Mouse (Mus musculus): ENCODE results near the gene Abcg5. TPM values are rescaled to one million over a fixed set of nuclear protein-coding genes. Genes with fewer than 3 reads are reported as not detected.
A peak's percentile ranks its signal among the peaks of the same experiment; 100 is the strongest.

Abcg5 gene
- polyA plus RNA-seq, 1 experiment = not detected

- no peak for TF ChIP-seq CTCF (IDR thresholded peaks at IDR 0.05; ENCODE audit: low read depth, low read length)
- no peak for TF ChIP-seq POLR2A (IDR thresholded peaks at IDR 0.05; ENCODE audit: borderline replicate concordance, low read depth, low read length)
- Histone ChIP-seq H3K4me3 (ENCODE audit: insufficient read depth, low read length) (no peak overlapping the region), H3K27ac (ENCODE audit: insufficient read depth, low read depth, low read length) (no peak overlapping the region), H3K4me1 (ENCODE audit: control insufficient read depth, insufficient read depth, low read length) (peaks cover 10% of the 10 kb centered on the region)
Observed at GRCm38 (mm10) chr17:84716252-84716872, 33.6 kb upstream of the Abcg5 start.

- H3K4me1 ChIP-seq (ENCODE audit: control insufficient read depth, insufficient read depth, low read length) = peaks cover 10% of the 10 kb centered on the region
- no peak overlapping the region for H3K27ac ChIP-seq (ENCODE audit: insufficient read depth, low read depth, low read length)
- H3K4me3 ChIP-seq (ENCODE audit: insufficient read depth, low read length) = no peak overlapping the region
- TF ChIP-seq CTCF (IDR thresholded peaks at IDR 0.05; ENCODE audit: low read depth, low read length) (no peak), POLR2A (IDR thresholded peaks at IDR 0.05; ENCODE audit: borderline replicate concordance, low read depth, low read length) (no peak)
Observed at GRCm38 (mm10) chr17:84714930-84715329, 32.1 kb upstream of the Abcg5 start.

GRCm38 (mm10) chr17:84713563-84714164 lies 30.9 kb upstream of the Abcg5 start:
- TF ChIP-seq POLR2A (IDR thresholded peaks at IDR 0.05; ENCODE audit: borderline replicate concordance, low read depth, low read length) = no peak
- no peak for TF ChIP-seq CTCF (IDR thresholded peaks at IDR 0.05; ENCODE audit: low read depth, low read length)
- Histone ChIP-seq H3K4me1 (ENCODE audit: control insufficient read depth, insufficient read depth, low read length) (peaks cover 2% of the 10 kb centered on the region; the same call in 1 of the 2 replicates), H3K27ac (ENCODE audit: insufficient read depth, low read depth, low read length) (no peak overlapping the region), H3K4me3 (ENCODE audit: insufficient read depth, low read length) (no peak overlapping the region)

- H3K4me3 ChIP-seq (ENCODE audit: insufficient read depth, low read length) = no peak overlapping the region
- H3K27ac ChIP-seq (ENCODE audit: insufficient read depth, low read depth, low read length) = no peak overlapping the region
- TF ChIP-seq POLR2A (IDR thresholded peaks at IDR 0.05; ENCODE audit: borderline replicate concordance, low read depth, low read length) (no peak), CTCF (IDR thresholded peaks at IDR 0.05; ENCODE audit: low read depth, low read length) (no peak)
- no peaks in the 10 kb centered on the region for H3K4me1 ChIP-seq (ENCODE audit: control insufficient read depth, insufficient read depth, low read length)
Observed at GRCm38 (mm10) chr17:84709403-84709851, 26.6 kb upstream of the Abcg5 start.

- no peak overlapping the region for H3K4me3 ChIP-seq (ENCODE audit: insufficient read depth, low read length)
- H3K4me1 ChIP-seq (ENCODE audit: control insufficient read depth, insufficient read depth, low read length) = no peaks in the 10 kb centered on the region
- TF ChIP-seq POLR2A (IDR thresholded peaks at IDR 0.05; ENCODE audit: borderline replicate concordance, low read depth, low read length) (no peak), CTCF (IDR thresholded peaks at IDR 0.05; ENCODE audit: low read depth, low read length) (no peak)
- H3K27ac ChIP-seq (ENCODE audit: insufficient read depth, low read depth, low read length) = no peak overlapping the region
Observed at GRCm38 (mm10) chr17:84708818-84709217, 26.0 kb upstream of the Abcg5 start.

GRCm38 (mm10) chr17:84707407-84707806 lies 24.6 kb upstream of the Abcg5 start:
- TF ChIP-seq CTCF (IDR thresholded peaks at IDR 0.05; ENCODE audit: low read depth, low read length) (peak; percentile 68), POLR2A (IDR thresholded peaks at IDR 0.05; ENCODE audit: borderline replicate concordance, low read depth, low read length) (no peak)
- H3K4me3 ChIP-seq (ENCODE audit: insufficient read depth, low read length) = no peak overlapping the region
- H3K27ac ChIP-seq (ENCODE audit: insufficient read depth, low read depth, low read length) = no peak overlapping the region
- peaks cover 7% of the 10 kb centered on the region for H3K4me1 ChIP-seq (ENCODE audit: control insufficient read depth, insufficient read depth, low read length)

GRCm38 (mm10) chr17:84698727-84699126 lies 15.9 kb upstream of the Abcg5 start:
- TF ChIP-seq POLR2A (IDR thresholded peaks at IDR 0.05; ENCODE audit: borderline replicate concordance, low read depth, low read length) = no peak
- TF ChIP-seq CTCF (IDR thresholded peaks at IDR 0.05; ENCODE audit: low read depth, low read length) = peak; percentile 74
- H3K27ac ChIP-seq (ENCODE audit: insufficient read depth, low read depth, low read length) = no peak overlapping the region

GRCm38 (mm10) chr17:84696537-84696936 lies 13.7 kb upstream of the Abcg5 start:
- Histone ChIP-seq H3K4me3 (ENCODE audit: insufficient read depth, low read length) (no peak overlapping the region), H3K4me1 (ENCODE audit: control insufficient read depth, insufficient read depth, low read length) (peaks cover 7% of the 10 kb centered on the region), H3K27ac (ENCODE audit: insufficient read depth, low read depth, low read length) (no peak overlapping the region)
- no peak for TF ChIP-seq POLR2A (IDR thresholded peaks at IDR 0.05; ENCODE audit: borderline replicate concordance, low read depth, low read length)
- no peak for TF ChIP-seq CTCF (IDR thresholded peaks at IDR 0.05; ENCODE audit: low read depth, low read length)

More at GRCm38 (mm10) chr17:84698727-84699126, 15.9 kb upstream of the Abcg5 start:
- Histone ChIP-seq H3K4me3 (ENCODE audit: insufficient read depth, low read length) (no peak overlapping the region), H3K4me1 (ENCODE audit: control insufficient read depth, insufficient read depth, low read length) (peaks cover 21% of the 10 kb centered on the region)

GRCm38 (mm10) chr17:84693741-84694140 lies 10.9 kb upstream of the Abcg5 start:
- no peaks in the 10 kb centered on the region for H3K4me1 ChIP-seq (ENCODE audit: control insufficient read depth, insufficient read depth, low read length)
- no peak overlapping the region for H3K4me3 ChIP-seq (ENCODE audit: insufficient read depth, low read length)
- TF ChIP-seq POLR2A (IDR thresholded peaks at IDR 0.05; ENCODE audit: borderline replicate concordance, low read depth, low read length) (no peak), CTCF (IDR thresholded peaks at IDR 0.05; ENCODE audit: low read depth, low read length) (no peak)
- H3K27ac ChIP-seq (ENCODE audit: insufficient read depth, low read depth, low read length) = no peak overlapping the region

GRCm38 (mm10) chr17:84690111-84690510 lies 7.3 kb upstream of the Abcg5 start:
- Histone ChIP-seq H3K4me1 (ENCODE audit: control insufficient read depth, insufficient read depth, low read length) (no peaks in the 10 kb centered on the region), H3K27ac (ENCODE audit: insufficient read depth, low read depth, low read length) (no peak overlapping the region), H3K4me3 (ENCODE audit: insufficient read depth, low read length) (no peak overlapping the region)
- TF ChIP-seq CTCF (IDR thresholded peaks at IDR 0.05; ENCODE audit: low read depth, low read length) (no peak), POLR2A (IDR thresholded peaks at IDR 0.05; ENCODE audit: borderline replicate concordance, low read depth, low read length) (no peak)
